Mouse (Mus musculus) C2C12 (cell line): ENCODE measurements around the gene Tex101.
"Not testable (repeated sequence)": the region's sequence is repeated elsewhere in the genome, so short reads cannot be mapped to it uniquely, and the experiment has no call there.

Experiments
- CTCF ChIP-seq: IDR thresholded peaks from one replicate; pipeline ENCODE4 v1.5.1; 2011; ENCODE audit not compliant: control insufficient read depth, insufficient read depth, insufficient read length
- MAX ChIP-seq: IDR thresholded peaks from one replicate; pipeline ENCODE4 v1.6.1; 2011; ENCODE audit warnings: mild to moderate bottlenecking, control low read depth
- MYOG ChIP-seq: IDR thresholded peaks from one replicate; pipeline ENCODE4 v1.6.1; 2011; ENCODE audit not compliant: control insufficient read depth, insufficient read length; ENCODE audit errors: extremely low read depth

- not testable (repeated sequence) for TF ChIP-seq CTCF, MAX, MYOG
These were observed 21.4 kb upstream of the Tex101 start for GRCm38 (mm10) chr7:24697891-24698290.
